25 mouse cellular contexts compared by ENCODE assay signal in genomic region chr17:55454487-55454886, GRCm38 (mm10). TPM values are rescaled to one million over a fixed set of nuclear protein-coding genes. Genes with fewer than 3 reads are reported as not detected.
DNase-seq lines count a peak whose midpoint lies in the region; ATAC-seq lines count a peak whose summit lies in the region.
"Had no signal": no experiment of that assay in that cellular context is flagged by ENCODE, and none has a peak within 500 bp of the region (broad histone marks: within the 10 kb centered on the region; RNA-seq: fewer than 3 reads in every experiment).

No protein-coding gene starts in this region.

- H3K36me3 ChIP-seq in limb, embryonic 11.5 days (ENCODE audit: control insufficient read depth, insufficient read depth, low read length): no peaks in the 10 kb centered on the region
- H3K36me3 ChIP-seq in limb, embryonic 10.5 days: no peaks in the 10 kb centered on the region
- no peaks in the 10 kb centered on the region for H3K36me3 ChIP-seq in neural tube, embryonic 14.5 days (ENCODE audit: control insufficient read depth, insufficient read depth, low read length)
- no peaks in the 10 kb centered on the region for H3K36me3 ChIP-seq in embryonic facial prominence, embryonic 14.5 days (ENCODE audit: control insufficient read depth, insufficient read depth, low read length)
- no peaks in the 10 kb centered on the region for H3K36me3 ChIP-seq in heart, embryonic 12.5 days
- H3K36me3 ChIP-seq: embryonic facial prominence, embryonic 12.5 days; forebrain, embryonic 12.5 days; hindbrain, embryonic 10.5 days had no signal

- H3K4me1 ChIP-seq in limb, embryonic 11.5 days (ENCODE audit: control insufficient read depth, insufficient read depth, low read length): no peaks in the 10 kb centered on the region
- peaks cover 6% of the 10 kb centered on the region; the same call in 1 of the 2 replicates for H3K4me1 ChIP-seq in limb, embryonic 10.5 days
- H3K4me1 ChIP-seq in neural tube, embryonic 14.5 days (ENCODE audit: control insufficient read depth, insufficient read depth, low read length): no peaks in the 10 kb centered on the region
- H3K4me1 ChIP-seq in embryonic facial prominence, embryonic 14.5 days (ENCODE audit: control insufficient read depth, insufficient read depth, low read length): no peaks in the 10 kb centered on the region
- no peaks in the 10 kb centered on the region for H3K4me1 ChIP-seq in heart, embryonic 12.5 days (replicated peaks)
- H3K4me1 ChIP-seq: embryonic facial prominence, embryonic 12.5 days; forebrain, embryonic 12.5 days; hindbrain, embryonic 10.5 days had no signal

- ATAC-seq in limb, embryonic 11.5 days (ENCODE audit: insufficient number of reproducible peaks, low FRiP score, low TSS enrichment, low read depth): no peak
- ATAC-seq in neural tube, embryonic 14.5 days (ENCODE audit: low read depth): peak; percentile 17; the same call in 1 of the 2 replicates
- ATAC-seq in embryonic facial prominence, embryonic 14.5 days (ENCODE audit: low read depth): no peak
- ATAC-seq in heart, embryonic 12.5 days (ENCODE audit: insufficient number of reproducible peaks, low FRiP score): no peak
- ATAC-seq: activated CD4-positive, CD25-positive, alpha-beta regulatory T cell, adult 4 months; forebrain, embryonic 16.5 days; Patski had no signal

- H3K9ac ChIP-seq in limb, embryonic 11.5 days (ENCODE audit: low read length): no peak overlapping the region
- no peak overlapping the region for H3K9ac ChIP-seq in neural tube, embryonic 14.5 days (replicated peaks; ENCODE audit: low read depth, low read length)
- no peak overlapping the region for H3K9ac ChIP-seq in embryonic facial prominence, embryonic 14.5 days (ENCODE audit: low read depth, low read length)
- no peak overlapping the region for H3K9ac ChIP-seq in heart, embryonic 12.5 days
- H3K9ac ChIP-seq: embryonic facial prominence, embryonic 12.5 days; forebrain, embryonic 12.5 days; hindbrain, embryonic 14.5 days had no signal

- H3K4me2 ChIP-seq in limb, embryonic 11.5 days (ENCODE audit: low read depth, severe bottlenecking): no peak overlapping the region
- no peak overlapping the region for H3K4me2 ChIP-seq in neural tube, embryonic 14.5 days (ENCODE audit: low read depth, low read length)
- no peak overlapping the region for H3K4me2 ChIP-seq in embryonic facial prominence, embryonic 14.5 days (ENCODE audit: low read depth, low read length)
- H3K4me2 ChIP-seq in heart, embryonic 12.5 days: no peak overlapping the region
- H3K4me2 ChIP-seq: embryonic facial prominence, embryonic 12.5 days; forebrain, embryonic 12.5 days; heart, embryonic 11.5 days; hindbrain, embryonic 14.5 days had no signal

- no peaks in the 10 kb centered on the region for H3K9me3 ChIP-seq in limb, embryonic 11.5 days (ENCODE audit: control insufficient read depth, low read length)
- H3K9me3 ChIP-seq in limb, embryonic 10.5 days (replicated peaks): no peaks in the 10 kb centered on the region
- no peaks in the 10 kb centered on the region for H3K9me3 ChIP-seq in neural tube, embryonic 14.5 days (ENCODE audit: control insufficient read depth, low read length)
- H3K9me3 ChIP-seq in embryonic facial prominence, embryonic 14.5 days (ENCODE audit: control insufficient read depth, low read length): no peaks in the 10 kb centered on the region
- H3K9me3 ChIP-seq in heart, embryonic 12.5 days (replicated peaks): no peaks in the 10 kb centered on the region
- H3K9me3 ChIP-seq: embryonic facial prominence, embryonic 12.5 days; forebrain, embryonic 12.5 days; hindbrain, embryonic 10.5 days had no signal

- WGBS in limb, embryonic 11.5 days: 43% methylated on average over 3 of the region's 3 CpGs
- 51% methylated on average over 3 of the region's 3 CpGs for WGBS in limb, embryonic 10.5 days
- 49% methylated on average over 3 of the region's 3 CpGs for WGBS in neural tube, embryonic 14.5 days
- 44% methylated on average over 3 of the region's 3 CpGs for WGBS in embryonic facial prominence, embryonic 14.5 days
- WGBS in heart, embryonic 12.5 days: 58% methylated on average over 3 of the region's 3 CpGs

- no peak overlapping the region for H3K4me3 ChIP-seq in limb, embryonic 11.5 days (ENCODE audit: low read depth, low read length)
- H3K4me3 ChIP-seq in limb, embryonic 10.5 days: no peak overlapping the region
- H3K4me3 ChIP-seq in neural tube, embryonic 14.5 days (ENCODE audit: low read depth, low read length): no peak overlapping the region
- no peak overlapping the region for H3K4me3 ChIP-seq in embryonic facial prominence, embryonic 14.5 days (ENCODE audit: low read depth, low read length)
- no peak overlapping the region for H3K4me3 ChIP-seq in heart, embryonic 12.5 days
- H3K4me3 ChIP-seq: embryonic facial prominence, embryonic 12.5 days; forebrain, embryonic 12.5 days; heart, adult 2 months; hindbrain, embryonic 10.5 days had no signal

- H3K27me3 ChIP-seq in limb, embryonic 11.5 days (ENCODE audit: control insufficient read depth, insufficient read depth, low read length): no peaks in the 10 kb centered on the region
- H3K27me3 ChIP-seq in limb, embryonic 10.5 days (ENCODE audit: low read depth, poor library complexity, severe bottlenecking): no peaks in the 10 kb centered on the region
- H3K27me3 ChIP-seq in neural tube, embryonic 14.5 days (ENCODE audit: control insufficient read depth, insufficient read depth, low read length): no peaks in the 10 kb centered on the region
- H3K27me3 ChIP-seq in embryonic facial prominence, embryonic 14.5 days (replicated peaks; ENCODE audit: control insufficient read depth, insufficient read depth, low read length): no peaks in the 10 kb centered on the region
- no peaks in the 10 kb centered on the region for H3K27me3 ChIP-seq in heart, embryonic 12.5 days (replicated peaks)
- H3K27me3 ChIP-seq: embryonic facial prominence, embryonic 12.5 days; forebrain, embryonic 12.5 days; Patski had no signal

- DNase-seq in limb, embryonic 11.5 days (ENCODE audit: low spot score): peak; percentile 32
- no peak for DNase-seq in limb, embryonic 10.5 days (ENCODE audit: low spot score)
- no peak for DNase-seq in neural tube, embryonic 10.5 days (ENCODE audit: extremely low spot score, low spot score)
- peak; percentile 17 for DNase-seq in embryonic facial prominence, embryonic 14.5 days (ENCODE audit: low spot score)
- DNase-seq in layer of hippocampus, adult 8-10 months (ENCODE audit: low spot score in 2 of 2): no peak
- DNase-seq: adrenal gland, postnatal 14 days; cerebellum, adult 2 months; cerebellum, postnatal 10 days; gastrocnemius, postnatal 14 days; heart, adult 2 months had no signal

- no peak overlapping the region for H3K27ac ChIP-seq in limb, embryonic 11.5 days (replicated peaks; ENCODE audit: low read depth, low read length)
- no peak overlapping the region for H3K27ac ChIP-seq in limb, embryonic 10.5 days
- no peak overlapping the region for H3K27ac ChIP-seq in neural tube, embryonic 14.5 days (ENCODE audit: low read depth, low read length)
- H3K27ac ChIP-seq in embryonic facial prominence, embryonic 14.5 days (replicated peaks; ENCODE audit: low read depth, low read length): no peak overlapping the region
- H3K27ac ChIP-seq in heart, embryonic 12.5 days (ENCODE audit: poor library complexity, severe bottlenecking): no peak overlapping the region
- H3K27ac ChIP-seq: embryonic facial prominence, embryonic 12.5 days; forebrain, embryonic 12.5 days; heart, adult 2 months; hindbrain, embryonic 10.5 days; hindbrain, embryonic 14.5 days had no signal

RNA-seq across cellular contexts. Expression of gene St6gal2, which starts 9.3 kb away (rescaled TPM):
- 10.0 and 10.8 TPM in 2 replicates for polyA plus RNA-seq in limb, embryonic 11.5 days (2014; fragmentation: Nextera tagmentation; extraction: Ambion mirVana)
- 5.1 and 7.7 TPM in 2 replicates for polyA plus RNA-seq in limb, embryonic 10.5 days (2016; fragmentation: Nextera tagmentation; extraction: Ambion mirVana)
- polyA plus RNA-seq in neural tube, embryonic 14.5 days (2014; fragmentation: Nextera tagmentation; extraction: Ambion mirVana): 41.8 and 51.2 TPM in 2 replicates
- polyA plus RNA-seq in embryonic facial prominence, embryonic 14.5 days (2014; fragmentation: Nextera tagmentation; extraction: Ambion mirVana): 3.5 and 4.4 TPM in 2 replicates
- total RNA-seq in layer of hippocampus, adult 8-10 months (2022): 10 to 100 TPM; 12.3 to 17.8 (median 12.9) TPM
- 0.32 and 0.35 TPM in 2 replicates for polyA plus RNA-seq in heart, embryonic 12.5 days (2016; fragmentation: Nextera tagmentation; extraction: Ambion mirVana)
- total RNA-seq: adrenal gland, adult 18-20 months; gastrocnemius, adult 18-20 months; gastrocnemius, postnatal 14 days; heart, adult 2 months; heart, postnatal 25 days had no signal
- polyA plus RNA-seq: activated CD4-positive, CD25-positive, alpha-beta regulatory T cell, adult 4 months; C2C12; gonadal fat pad, adult 2 months; heart, adult 2 months; Patski had no signal

Comparison
In these comparisons a context has a peak if more than half of its experiments do, and no peak if none do; other contexts are left out.
1. DNase-seq: peak in limb, embryonic 11.5 days (single experiment) and embryonic facial prominence, embryonic 14.5 days (single experiment); none in limb, embryonic 10.5 days (single experiment), neural tube, embryonic 10.5 days (single experiment) and layer of hippocampus, adult 8-10 months (0 of 2).